Mouse (Mus musculus) adrenal gland, adult 8-10 months (tissue): ENCODE measurements around the gene Mdh1. TPM values are rescaled to one million over a fixed set of nuclear protein-coding genes. Genes with fewer than 3 reads are reported as not detected.
"Not testable (repeated sequence)": the region's sequence is repeated elsewhere in the genome, so short reads cannot be mapped to it uniquely, and the experiment has no call there.

Source experiments
- DNase-seq: peaks from one replicate; pipeline ENCODE4 v3.0.0; 2022
- microRNA-seq, 2 experiments: library from miRNA; unstranded; fragments of <30 nt; microRNA quantifications; one replicate each; pipeline ENCODE4 v1.2.0; 2022
- total RNA-seq, 4 experiments: library from RNA; stranded (reverse); gene quantifications; 2 replicates each; pipeline ENCODE4 v1.2.4; 2022

The Mdh1 gene
- total RNA-seq, 4 experiments from 2014 or later: 399 to 717 (median 551) TPM

GRCm38 (mm10) chr11:21545021-21545420 lies 27.1 kb downstream of the Mdh1 start:
- DNase-seq: no peak

GRCm38 (mm10) chr11:21542731-21543130 lies 29.4 kb downstream of the Mdh1 start:
- no peak for DNase-seq

GRCm38 (mm10) chr11:21540622-21541021 lies 31.5 kb downstream of the Mdh1 start:
- no peak for DNase-seq

GRCm38 (mm10) chr11:21540072-21540471 lies 32.1 kb downstream of the Mdh1 start:
- DNase-seq: no peak

GRCm38 (mm10) chr11:21530856-21531255 lies 41.3 kb downstream of the Mdh1 start:
- not testable (repeated sequence) for DNase-seq

GRCm38 (mm10) chr11:21528676-21529394 lies 43.3 kb downstream of the Mdh1 start:
- DNase-seq: no peak

- no peak for DNase-seq
Observed at GRCm38 (mm10) chr11:21517726-21518125, 54.4 kb downstream of the Mdh1 start.

GRCm38 (mm10) chr11:21516396-21516795 lies 55.8 kb downstream of the Mdh1 start:
- DNase-seq: not testable (repeated sequence)

GRCm38 (mm10) chr11:21510577-21510976 lies 61.6 kb downstream of the Mdh1 start:
- not testable (repeated sequence) for DNase-seq

- not testable (repeated sequence) for DNase-seq
Observed at GRCm38 (mm10) chr11:21508713-21509112, 63.5 kb downstream of the Mdh1 start.

- not testable (repeated sequence) for DNase-seq
Observed at GRCm38 (mm10) chr11:21507073-21507472, 65.1 kb downstream of the Mdh1 start.

Small RNAs within 50 kb of the gene (microRNA-seq; reads per million reads assigned to microRNA genes)
- 0 reads per million in 2 experiments for gene Gm22990

Other genes starting within 250 kb of the Mdh1 start
- gene Ugp2, start 201.2 kb downstream of the Mdh1 start, total RNA-seq: 10 to 100 TPM; 48.6 to 87.2 (median 61.2) TPM
- 10 to 100 TPM; 13.1 to 19.6 (median 17.7) TPM for gene Wdpcp, start 132 bp downstream of the Mdh1 start, total RNA-seq